Mouse (Mus musculus): ENCODE measurements around the gene Nfu1. TPM values are rescaled to one million over a fixed set of nuclear protein-coding genes. Genes with fewer than 3 reads are reported as not detected.

Gene Nfu1
- 105 TPM for polyA plus RNA-seq (2021)

GRCm38 (mm10) chr6:87008887-87009286, at the start of gene Nfu1:
Nfu1 (plus strand) TSS chr6:87009236.
- no peak for TF ChIP-seq CTCF (IDR thresholded peaks at IDR 0.05)
- ChIA-PET CTCF (no interaction called here), POLR2A (interaction anchor here (0.6 kb wide), 1 partner anchor 48 kb away, joined by 3 read pairs; no protein-coding TSS in a partner anchor)
- no peaks in the 10 kb centered on the region for H3K27me3 ChIP-seq
- in situ Hi-C loops (cut with MboI; ENCODE audit: low pct_unique_long_range_greater_than_20kb), result no loop called here
- no peak for ATAC-seq
- no peak for DNase-seq (ENCODE audit: low read depth, low spot score)

- TF ChIP-seq CTCF (IDR thresholded peaks at IDR 0.05), result no peak
- no peaks in the 10 kb centered on the region for H3K27me3 ChIP-seq
- DNase-seq (ENCODE audit: low read depth, low spot score), result no peak
- in situ Hi-C loops (cut with MboI; ENCODE audit: low pct_unique_long_range_greater_than_20kb), result no loop called here
- ATAC-seq, result no peak
- POLR2A ChIA-PET, result interaction anchor here (0.5 kb wide), 1 partner anchor 1616 kb away, joined by 3 read pairs; no protein-coding TSS in a partner anchor
- CTCF ChIA-PET, result interaction anchor here (1.9 kb wide), 1 partner anchor 14 kb away, joined by 6 read pairs; no protein-coding TSS in a partner anchor
These were observed 44.9 kb upstream of the Nfu1 start for GRCm38 (mm10) chr6:86963987-86964685.

GRCm38 (mm10) chr6:86967166-86967565, 41.9 kb upstream of the Nfu1 start:
- H3K27me3 ChIP-seq, result no peaks in the 10 kb centered on the region
- ATAC-seq, result no peak
- TF ChIP-seq CTCF (IDR thresholded peaks at IDR 0.05), result no peak
- in situ Hi-C loops (cut with MboI; ENCODE audit: low pct_unique_long_range_greater_than_20kb), result no loop called here
- CTCF ChIA-PET, result interaction anchor here (1.0 kb wide), 1 partner anchor 36 kb away, joined by 3 read pairs; no protein-coding TSS in a partner anchor
- no peak for DNase-seq (ENCODE audit: low read depth, low spot score)
- POLR2A ChIA-PET, result no interaction called here

DNA sequence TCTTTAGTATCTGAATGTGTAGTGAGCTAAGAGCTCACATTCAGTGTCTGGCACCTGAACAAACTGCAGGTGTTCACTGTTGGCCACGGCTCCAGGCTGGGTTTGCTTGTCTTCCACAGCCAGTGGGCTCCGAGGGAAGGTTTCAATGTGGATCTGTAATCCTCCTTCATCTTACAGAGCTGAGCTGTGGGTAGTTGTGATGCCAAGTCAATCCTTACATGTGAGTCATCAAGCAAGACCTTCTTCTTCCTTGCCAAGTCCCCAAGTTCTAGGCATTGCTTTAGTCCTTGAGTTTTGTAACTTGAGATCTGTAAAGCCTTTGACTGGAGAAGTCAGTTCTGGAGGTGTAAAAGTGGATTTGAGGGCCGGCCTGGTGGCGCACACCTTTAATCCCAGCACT, 35.1 kb upstream of the Nfu1 start:
- CTCF ChIA-PET, result interaction anchor here (3.9 kb wide), 1 partner anchor 13 kb away, joined by 11 read pairs; no protein-coding TSS in a partner anchor
- no peak for TF ChIP-seq CTCF (IDR thresholded peaks at IDR 0.05)
- no peaks in the 10 kb centered on the region for H3K27me3 ChIP-seq
- in situ Hi-C loops (cut with MboI; ENCODE audit: low pct_unique_long_range_greater_than_20kb), result no loop called here
- POLR2A ChIA-PET, result no interaction called here
- no peak for DNase-seq (ENCODE audit: low read depth, low spot score)
- ATAC-seq, result no peak

GRCm38 (mm10) chr6:86978156-86978908, 30.7 kb upstream of the Nfu1 start:
- ATAC-seq (no peak), DNase-seq (ENCODE audit: low read depth, low spot score) (no peak)
- in situ Hi-C loops (cut with MboI; ENCODE audit: low pct_unique_long_range_greater_than_20kb), result no loop called here
- no peaks in the 10 kb centered on the region for H3K27me3 ChIP-seq
- POLR2A ChIA-PET, result no interaction called here
- TF ChIP-seq CTCF (IDR thresholded peaks at IDR 0.05), result no peak
- CTCF ChIA-PET, result interaction anchor here (1.3 kb wide), 1 partner anchor 30 kb away, joined by 3 read pairs; no protein-coding TSS in a partner anchor

- ATAC-seq, result no peak
- no peak for DNase-seq (ENCODE audit: low read depth, low spot score)
- no peak for TF ChIP-seq CTCF (IDR thresholded peaks at IDR 0.05)
- CTCF ChIA-PET, result interaction anchor here (1.3 kb wide), 1 partner anchor 29 kb away, joined by 3 read pairs; no protein-coding TSS in a partner anchor
- in situ Hi-C loops (cut with MboI; ENCODE audit: low pct_unique_long_range_greater_than_20kb), result no loop called here
- no peaks in the 10 kb centered on the region for H3K27me3 ChIP-seq
- POLR2A ChIA-PET, result no interaction called here
These were observed 30.1 kb upstream of the Nfu1 start for GRCm38 (mm10) chr6:86978909-86979265.

GRCm38 (mm10) chr6:86981206-86981605, 27.8 kb upstream of the Nfu1 start:
- ATAC-seq (no peak), DNase-seq (ENCODE audit: low read depth, low spot score) (no peak)
- TF ChIP-seq CTCF (IDR thresholded peaks at IDR 0.05), result no peak
- ChIA-PET POLR2A (no interaction called here), CTCF (interaction anchor here (1.0 to 1.8 kb wide), 3 partner anchors 9 to 22 kb away, joined by 4 to 7 read pairs (median 5); no protein-coding TSS in a partner anchor)
- no peaks in the 10 kb centered on the region for H3K27me3 ChIP-seq
- in situ Hi-C loops (cut with MboI; ENCODE audit: low pct_unique_long_range_greater_than_20kb), result no loop called here

- in situ Hi-C loops (cut with MboI; ENCODE audit: low pct_unique_long_range_greater_than_20kb), result no loop called here
- DNase-seq (ENCODE audit: low read depth, low spot score), result no peak
- no peak for TF ChIP-seq CTCF (IDR thresholded peaks at IDR 0.05)
- CTCF ChIA-PET, result interaction anchor here (0.7 to 2.2 kb wide), 3 partner anchors 11 to 59 kb away, joined by 3 to 11 read pairs (median 8); no protein-coding TSS in a partner anchor
- H3K27me3 ChIP-seq, result no peaks in the 10 kb centered on the region
- POLR2A ChIA-PET, result no interaction called here
- no peak for ATAC-seq
These were observed 23.5 kb upstream of the Nfu1 start for GRCm38 (mm10) chr6:86985314-86986106.

DNA sequence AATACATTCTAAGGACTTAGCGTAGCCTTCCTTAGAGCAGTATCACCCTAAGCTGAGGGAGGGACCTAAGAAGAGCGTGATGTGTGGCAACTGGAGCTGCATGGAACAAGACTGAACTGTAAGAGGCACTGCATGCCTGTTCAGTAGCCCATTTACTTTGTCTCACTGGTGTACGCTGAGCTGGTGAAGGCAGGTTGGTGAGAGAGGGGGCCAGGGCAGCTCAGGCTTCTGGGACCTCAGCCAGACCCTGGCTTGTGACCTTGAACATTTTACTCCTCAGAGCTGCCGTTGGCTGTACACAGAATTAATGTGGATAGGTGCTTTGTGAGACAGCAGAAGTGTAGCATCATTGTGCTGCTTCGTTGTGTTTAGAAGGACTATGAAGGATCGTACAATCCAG, 19.5 kb upstream of the Nfu1 start:
- POLR2A ChIA-PET, result no interaction called here
- CTCF ChIA-PET, result interaction anchor here (3.3 kb wide), 1 partner anchor 12 kb away, joined by 13 read pairs; no protein-coding TSS in a partner anchor
- no peaks in the 10 kb centered on the region for H3K27me3 ChIP-seq
- no peak for ATAC-seq
- DNase-seq (ENCODE audit: low read depth, low spot score), result no peak
- in situ Hi-C loops (cut with MboI; ENCODE audit: low pct_unique_long_range_greater_than_20kb), result no loop called here
- no peak for TF ChIP-seq CTCF (IDR thresholded peaks at IDR 0.05)

- TF ChIP-seq CTCF (IDR thresholded peaks at IDR 0.05), result no peak
- in situ Hi-C loops (cut with MboI; ENCODE audit: low pct_unique_long_range_greater_than_20kb), result no loop called here
- ATAC-seq (no peak), DNase-seq (ENCODE audit: low read depth, low spot score) (no peak)
- ChIA-PET POLR2A (interaction anchor here (0.5 kb wide), 1 partner anchor 43 kb away, joined by 3 read pairs; no protein-coding TSS in a partner anchor), CTCF (no interaction called here)
- H3K27me3 ChIP-seq, result no peaks in the 10 kb centered on the region
These were observed 18.0 kb upstream of the Nfu1 start for GRCm38 (mm10) chr6:86991041-86991440.

All from Patski (cell line).